Mouse (Mus musculus) telencephalon, adult 2 months (tissue): ENCODE results near the gene Gm9573.

Experiments used
- DNase-seq: peaks from one replicate; pipeline ENCODE4 v3.0.0-alpha.2; 2011; ENCODE audit warnings: low read depth, low spot score

Gm9573 gene

DNA sequence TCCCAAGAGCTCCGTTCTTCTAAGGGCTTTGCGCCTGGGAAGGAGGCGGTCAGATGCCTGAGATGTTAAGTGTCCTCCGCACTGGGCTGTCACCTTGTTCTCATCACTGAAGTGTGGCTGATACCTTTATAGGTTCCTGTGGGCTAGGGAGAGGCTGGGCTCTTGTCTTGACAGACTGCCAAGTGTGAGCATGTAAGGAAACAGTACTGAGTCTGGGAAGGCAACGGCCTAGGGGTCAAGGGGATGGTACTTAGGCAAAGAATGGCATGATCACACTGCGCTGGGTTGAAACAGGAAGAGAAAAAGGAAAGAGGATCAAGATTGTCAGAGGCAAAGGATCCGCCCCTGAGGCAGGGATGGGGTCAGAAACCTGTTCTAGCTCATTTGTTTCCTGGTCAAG lies at the start of gene Gm9573:
TSS of gene Gm9573 (minus strand) at position 101 of the 400 bp plus-strand sequence.
- no peak for DNase-seq

DNA sequence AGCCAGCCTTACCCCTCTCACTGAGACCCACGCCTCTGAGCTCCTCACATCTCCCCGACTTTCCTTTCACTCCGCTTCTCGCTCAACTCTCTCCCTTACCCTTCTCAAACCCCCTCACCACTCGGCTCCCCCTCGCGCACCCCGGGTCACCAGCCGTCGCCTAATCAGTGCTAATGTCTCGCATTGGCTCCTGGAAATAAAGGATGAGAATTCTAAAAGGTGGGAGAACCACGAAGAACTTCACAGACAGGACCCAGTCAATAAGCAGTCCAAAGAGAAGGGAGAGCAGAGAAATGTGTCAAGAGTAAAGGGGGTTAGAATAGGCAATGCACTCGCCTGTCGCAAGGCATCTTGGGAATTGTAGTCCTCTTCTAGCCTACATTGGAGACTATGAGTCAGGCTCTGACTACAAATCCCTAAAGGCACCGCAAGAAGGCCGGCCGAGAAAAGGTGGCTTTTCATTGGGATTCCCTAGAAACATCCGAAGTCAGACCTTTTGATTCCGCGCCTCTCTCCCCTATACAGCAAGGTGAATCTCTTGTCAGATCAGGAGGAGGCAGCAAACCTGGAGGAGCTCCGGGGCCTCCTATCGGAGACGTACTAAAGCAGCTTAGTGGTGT lies 47.1 kb upstream of the Gm9573 start, which contains the start of gene Gtf2h4:
TSS of gene Gtf2h4 (minus strand) at position 324 of the 620 bp plus-strand sequence.
- peak; percentile 98 for DNase-seq

DNA sequence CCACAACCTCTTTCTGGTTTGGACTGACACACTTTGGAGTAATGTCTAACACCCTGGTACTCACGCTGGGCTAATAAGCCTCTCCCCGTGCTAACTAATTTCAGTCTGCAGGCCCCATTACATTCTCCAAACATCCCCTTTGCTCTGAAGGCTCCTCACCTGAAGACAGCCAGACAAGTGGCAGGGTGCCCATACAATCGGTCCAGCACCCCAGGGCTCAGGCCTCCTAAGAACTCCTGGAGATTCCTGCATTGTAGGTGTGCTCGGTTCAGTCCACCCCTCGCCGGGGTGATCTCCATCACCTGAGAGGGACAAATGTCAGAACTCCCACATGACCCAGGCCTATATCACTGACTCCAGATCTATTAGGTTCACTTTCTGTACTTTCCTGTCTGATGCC lies 46.1 kb upstream of the Gm9573 start:
- DNase-seq, result no peak

DNA sequence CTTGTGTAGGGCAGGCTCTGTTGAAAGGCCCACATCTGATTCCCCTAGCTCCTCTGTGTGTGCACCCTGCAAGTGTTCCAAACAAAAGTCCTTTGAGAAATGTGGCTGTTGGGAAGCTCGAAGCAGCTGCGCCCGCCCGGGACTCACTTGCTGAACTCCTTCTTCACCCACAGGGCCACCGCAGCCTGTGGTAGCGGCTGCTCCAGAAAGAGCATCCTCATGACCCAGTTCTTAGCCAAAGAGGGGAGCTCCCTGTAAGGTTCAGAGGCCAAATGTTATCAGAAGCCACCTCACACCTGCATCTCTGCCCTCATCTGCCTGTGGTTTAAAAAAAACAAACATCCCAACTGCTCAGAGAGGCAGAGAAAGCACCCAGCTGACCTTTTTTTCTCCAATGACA lies 45.4 kb upstream of the Gm9573 start:
- DNase-seq, result no peak

DNA sequence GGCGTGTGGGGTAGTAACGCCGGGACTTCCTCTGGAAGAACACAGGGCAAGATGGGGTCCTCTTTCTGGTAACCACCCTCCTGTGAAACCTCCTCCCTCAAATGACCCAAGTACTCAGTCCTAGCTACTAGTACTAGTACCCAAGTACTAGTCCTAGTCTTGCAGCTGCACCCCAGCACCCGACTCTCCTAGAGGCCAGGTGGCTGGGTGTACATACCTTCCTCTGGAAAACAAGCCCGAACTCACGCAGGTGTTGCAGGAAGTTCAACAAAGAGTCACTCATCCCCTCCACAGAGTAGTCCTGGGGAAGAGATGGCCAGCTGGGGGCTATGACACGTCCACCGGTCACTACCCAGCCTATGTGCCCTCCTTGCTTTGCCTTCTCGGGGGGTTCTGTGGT lies 43.3 kb upstream of the Gm9573 start:
- DNase-seq, result no peak

DNA sequence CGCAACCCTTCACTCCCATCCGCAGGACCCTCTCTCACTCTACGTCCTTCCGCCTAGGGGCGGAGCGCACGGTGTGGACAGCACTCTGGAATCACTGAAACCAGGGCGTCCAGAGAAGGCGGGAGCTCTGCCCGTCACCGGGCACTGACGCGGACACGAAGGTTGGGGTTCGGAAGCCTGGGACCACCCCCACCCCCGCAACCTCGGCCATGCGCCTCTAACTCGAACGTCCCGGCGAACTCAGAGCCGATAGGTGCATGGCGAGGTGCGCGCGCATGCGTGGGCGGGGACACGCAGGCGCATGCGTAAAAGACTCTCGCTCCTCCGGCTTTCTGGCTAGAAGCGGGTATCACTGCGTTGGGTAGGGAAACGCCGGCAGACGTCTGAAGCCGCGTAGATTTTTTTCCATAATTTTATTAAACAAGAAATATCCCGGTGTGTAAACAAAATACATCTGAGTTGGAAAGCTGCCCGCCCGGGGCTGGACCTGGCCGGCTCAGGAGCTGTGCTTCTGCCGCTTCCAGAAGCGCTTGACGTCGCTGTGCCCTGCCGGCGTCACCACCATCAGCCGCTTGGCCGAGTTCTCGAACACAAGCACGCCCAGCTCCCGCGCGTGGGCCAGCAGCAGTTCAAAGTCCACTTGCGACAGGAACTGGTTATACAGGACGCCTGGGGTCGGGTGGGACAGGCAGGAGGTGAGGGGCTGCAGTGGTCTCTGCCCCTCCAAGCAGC lies 41.1 kb upstream of the Gm9573 start, which contains the start of gene Vars2:
TSS of gene Vars2 (minus strand) at position 259 of the 732 bp plus-strand sequence.
- peak; percentile 87 for DNase-seq

DNA sequence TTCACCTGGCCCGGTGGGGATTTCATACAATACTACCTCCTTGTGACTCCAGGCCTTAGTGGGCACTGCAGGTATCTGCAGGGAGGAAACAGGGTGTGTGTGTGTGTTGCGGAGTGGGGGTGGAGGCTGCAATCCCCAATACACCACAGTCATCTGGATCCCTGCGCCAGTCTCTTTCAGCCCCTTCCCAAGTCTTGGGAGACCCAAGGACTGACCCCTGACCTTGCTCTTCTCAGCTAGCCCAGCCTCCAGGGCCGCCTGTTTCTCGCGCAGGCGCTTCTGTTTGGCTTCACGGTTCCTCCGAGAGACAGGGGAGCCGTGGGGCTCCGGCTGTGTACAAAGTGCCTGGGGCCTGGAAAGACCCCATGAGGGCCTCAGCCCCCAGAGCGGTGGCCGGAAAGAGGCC lies 40.4 kb upstream of the Gm9573 start:
- DNase-seq, result no peak

DNA sequence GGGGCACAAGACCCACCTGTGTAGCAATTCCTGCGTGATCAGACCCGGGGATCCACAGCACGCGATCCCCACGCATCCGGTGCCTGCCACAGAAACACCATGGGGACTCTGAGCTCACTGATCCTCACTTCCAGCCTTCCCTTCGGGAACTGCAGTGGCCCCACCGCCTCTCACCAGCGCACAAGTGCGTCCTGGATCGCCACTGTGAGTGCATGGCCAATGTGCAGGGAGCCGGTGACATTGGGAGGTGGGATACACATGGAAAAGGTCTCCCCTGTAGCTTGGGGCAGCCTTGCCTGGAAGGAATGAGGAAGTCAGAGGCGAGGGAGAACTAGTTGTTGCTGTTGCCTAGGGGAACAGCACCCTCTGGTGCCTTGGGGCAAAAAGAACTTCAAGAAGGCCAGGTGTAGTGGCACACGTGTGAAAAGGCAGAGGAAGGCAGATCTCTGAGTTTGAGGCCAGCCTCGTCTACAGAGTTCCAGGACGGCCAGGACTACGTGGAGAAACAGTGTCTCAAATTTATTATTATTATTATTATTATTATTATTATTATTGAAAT lies 39.6 kb upstream of the Gm9573 start:
- DNase-seq, result peak; percentile 50

DNA sequence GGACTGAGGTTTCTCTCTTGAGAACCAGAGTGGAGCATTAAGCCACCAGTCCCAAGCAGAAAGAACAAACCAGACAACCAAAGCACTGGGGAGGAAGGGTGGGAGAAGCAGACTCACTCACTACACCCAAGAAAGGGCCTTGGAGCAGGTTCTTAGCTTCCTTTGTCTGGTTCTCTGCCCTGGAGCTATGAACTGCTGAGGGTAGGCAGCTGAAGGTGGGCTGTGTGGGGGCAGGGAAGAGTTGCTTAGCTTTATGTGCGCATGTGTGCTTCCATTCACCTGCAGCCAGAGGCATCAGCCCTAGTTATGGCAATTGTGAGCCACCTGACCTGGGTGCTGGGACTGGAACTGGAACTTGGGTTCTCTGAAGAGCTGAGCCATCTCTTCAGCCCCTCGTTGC lies 26.6 kb upstream of the Gm9573 start:
- DNase-seq, result no peak

DNA sequence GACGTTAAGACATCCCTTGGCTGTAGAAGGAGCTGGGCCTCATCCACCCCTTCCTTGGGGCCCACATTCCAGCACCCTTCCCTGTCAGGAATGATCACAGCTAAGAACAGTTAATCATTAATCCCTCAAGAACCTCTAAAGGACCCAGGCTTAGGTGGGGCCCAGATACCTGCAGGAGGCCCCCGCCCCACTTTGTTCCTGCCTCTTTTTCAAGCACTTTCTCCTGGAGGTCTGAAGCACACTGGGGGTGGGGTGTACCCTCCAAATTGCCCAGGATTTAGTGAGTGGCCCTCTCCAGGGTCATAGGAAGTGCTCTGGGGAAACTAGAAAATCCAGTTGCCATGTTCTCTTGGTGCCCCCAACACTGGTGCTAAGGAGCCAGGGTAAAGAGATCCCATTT lies 23.0 kb upstream of the Gm9573 start:
- DNase-seq, result no peak

DNA sequence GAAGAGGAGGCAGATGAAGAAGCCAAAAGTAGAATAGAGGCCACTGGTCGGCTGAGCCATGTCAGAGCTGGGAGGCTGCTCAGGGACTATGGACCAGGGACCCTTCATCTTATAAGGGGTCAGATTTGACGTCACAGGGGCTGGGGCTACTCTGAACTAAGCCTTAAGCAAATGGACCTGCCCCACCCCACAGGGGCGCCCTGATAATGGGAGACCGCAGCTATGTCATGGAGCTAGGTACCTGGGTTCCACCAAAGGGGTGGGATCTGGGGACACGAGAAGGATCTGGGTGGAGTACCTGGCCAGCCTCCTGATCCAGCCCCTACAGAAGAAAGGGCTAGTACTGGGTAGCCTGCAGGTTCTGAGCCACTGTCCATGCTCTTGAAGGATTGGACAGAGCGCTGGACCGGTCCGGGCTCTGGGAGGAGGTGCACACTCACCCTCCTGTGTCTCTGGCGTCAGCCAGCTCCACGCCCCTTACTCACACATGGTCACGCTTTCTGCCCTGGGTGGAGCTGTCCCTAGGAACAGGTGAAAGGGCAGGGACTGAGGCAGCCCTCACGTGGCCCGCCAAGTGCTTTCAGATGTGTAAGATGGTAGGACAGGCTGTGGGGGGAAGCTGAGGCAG lies 17.3 kb upstream of the Gm9573 start, which contains the start of gene Mucl3:
TSS of gene Mucl3 (minus strand) at position 87 of the 628 bp plus-strand sequence.
- DNase-seq, result no peak

DNA sequence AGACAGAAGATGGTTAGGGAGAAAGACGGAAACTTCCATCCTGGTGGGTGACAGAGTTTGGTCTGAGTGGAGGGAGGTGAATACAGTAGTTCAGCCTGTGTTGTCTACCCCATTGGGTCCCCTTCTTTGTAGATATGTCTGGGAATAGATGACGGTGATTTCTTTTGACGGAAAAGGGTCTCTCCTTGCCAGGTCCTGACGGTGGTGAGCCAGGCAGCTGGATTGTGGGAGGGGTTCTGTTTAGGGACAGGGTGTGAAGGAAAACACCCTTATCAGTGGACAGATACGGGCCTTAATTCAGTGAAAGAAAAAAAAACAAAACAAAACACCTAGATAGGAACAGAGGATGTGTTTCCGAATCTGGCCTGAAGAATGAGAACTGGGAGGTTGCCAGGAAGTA lies 12.9 kb upstream of the Gm9573 start:
- no peak for DNase-seq

DNA sequence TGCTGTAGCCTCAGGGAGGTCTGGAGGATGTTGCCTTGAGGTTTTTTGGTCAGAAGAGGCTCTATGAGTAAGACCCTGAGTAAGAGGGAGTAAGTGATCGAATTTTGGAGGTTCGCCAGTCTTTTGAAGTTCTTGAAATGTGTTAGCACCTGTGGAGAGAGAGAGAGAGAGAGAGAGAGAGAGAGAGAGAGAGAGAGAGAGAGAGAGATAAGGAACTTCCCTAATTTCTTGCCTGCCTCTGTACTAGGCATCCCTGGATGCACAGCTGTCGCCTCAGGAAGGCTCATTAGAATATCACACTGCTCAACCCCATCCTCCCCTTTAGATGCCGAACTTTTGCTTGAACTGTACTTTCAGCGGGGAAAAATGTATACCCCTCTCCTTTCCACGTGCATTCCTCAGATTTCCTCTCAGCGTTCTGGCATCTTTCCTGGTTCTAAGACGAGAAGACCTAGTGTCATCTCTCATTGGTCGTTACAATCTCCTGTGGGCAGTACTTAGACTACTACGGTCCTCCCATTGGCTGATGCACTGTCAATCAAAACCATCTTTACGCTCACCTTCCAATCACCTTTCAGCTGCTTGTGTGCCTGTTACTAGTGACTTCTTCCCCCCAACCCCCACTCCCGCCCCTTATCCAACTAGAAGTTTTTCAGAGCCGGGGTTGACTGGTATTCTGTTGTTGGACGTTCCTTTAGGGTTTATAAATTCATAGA lies 12.2 kb upstream of the Gm9573 start:
- peak; percentile 42 for DNase-seq

DNA sequence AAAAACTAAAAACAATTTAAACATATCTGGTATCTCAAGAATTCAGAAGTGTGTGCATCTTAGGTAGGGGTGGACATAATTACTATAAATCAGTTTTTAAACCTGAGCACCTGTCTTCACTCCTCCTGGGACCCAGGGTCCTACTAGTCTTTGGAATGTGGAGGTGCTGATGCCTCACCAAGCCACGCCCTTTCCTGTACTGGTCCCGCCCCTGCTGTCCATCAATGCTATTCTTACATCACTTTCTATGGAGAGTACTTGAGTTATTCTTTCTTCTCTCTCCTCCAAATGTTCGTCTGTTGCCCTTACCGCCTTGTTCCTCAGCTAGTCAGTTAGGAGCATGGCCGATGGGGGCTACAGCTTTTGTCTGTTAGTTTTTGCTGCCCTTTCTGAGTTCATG lies 9.9 kb upstream of the Gm9573 start:
- no peak for DNase-seq

DNA sequence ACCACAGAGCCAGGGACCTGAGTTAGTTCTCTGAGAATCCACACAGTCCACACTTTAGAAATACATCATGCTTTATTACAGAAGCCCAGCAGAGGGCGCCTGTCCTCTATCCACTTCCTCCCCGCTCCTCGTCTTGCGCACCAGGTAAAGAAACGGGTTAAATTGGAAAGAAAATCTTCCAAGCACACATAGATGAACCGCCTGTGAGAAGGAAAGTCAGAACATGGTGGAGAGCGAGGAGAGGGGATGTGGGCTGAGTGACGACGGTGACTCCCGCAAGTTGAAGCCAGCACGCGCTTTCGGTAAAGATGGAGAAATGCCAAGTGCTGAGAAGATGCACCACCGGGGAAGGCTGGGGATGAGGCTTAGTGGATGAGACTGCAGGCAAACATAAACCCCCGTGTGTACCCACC lies 9.3 kb upstream of the Gm9573 start:
- peak; percentile 78 for DNase-seq

DNA sequence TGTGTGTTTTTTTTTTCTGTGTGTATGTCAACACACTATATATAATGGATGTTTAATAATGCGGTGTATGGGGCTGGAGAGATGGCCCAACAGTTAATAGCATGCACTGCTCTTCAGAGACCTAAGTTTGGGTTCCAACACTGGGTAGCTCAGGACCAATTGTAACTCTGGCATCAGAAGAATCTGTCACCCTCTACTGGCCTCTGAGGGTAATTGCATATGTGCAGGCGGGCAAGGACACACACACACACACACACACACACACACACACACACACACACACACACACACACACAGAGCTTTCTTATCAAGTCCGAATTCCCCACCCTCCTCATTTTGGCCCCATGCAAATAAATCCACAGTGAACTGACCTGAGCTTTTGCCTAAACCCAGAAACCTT lies 8.8 kb upstream of the Gm9573 start:
- no peak for DNase-seq

DNA sequence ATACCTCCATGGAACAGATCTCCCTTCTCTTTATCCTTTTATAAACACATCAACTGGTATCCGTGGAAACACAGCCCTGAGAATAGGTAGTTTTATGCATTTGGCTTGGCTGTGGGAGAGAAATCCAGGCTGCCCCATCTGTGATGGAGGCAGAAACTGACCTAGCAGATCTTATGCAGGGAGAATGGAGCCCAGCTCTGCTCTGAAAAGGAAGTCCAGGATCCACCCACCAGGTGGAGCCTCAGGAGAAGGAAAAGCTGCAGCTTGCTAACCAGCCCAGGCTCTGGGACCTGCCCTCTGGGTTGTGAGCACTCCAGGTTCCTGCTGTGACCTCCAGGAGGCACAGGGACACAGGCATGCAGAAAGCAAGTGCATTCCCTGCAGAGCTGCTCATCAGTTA lies 7.6 kb upstream of the Gm9573 start:
- DNase-seq, result peak; percentile 85

DNA sequence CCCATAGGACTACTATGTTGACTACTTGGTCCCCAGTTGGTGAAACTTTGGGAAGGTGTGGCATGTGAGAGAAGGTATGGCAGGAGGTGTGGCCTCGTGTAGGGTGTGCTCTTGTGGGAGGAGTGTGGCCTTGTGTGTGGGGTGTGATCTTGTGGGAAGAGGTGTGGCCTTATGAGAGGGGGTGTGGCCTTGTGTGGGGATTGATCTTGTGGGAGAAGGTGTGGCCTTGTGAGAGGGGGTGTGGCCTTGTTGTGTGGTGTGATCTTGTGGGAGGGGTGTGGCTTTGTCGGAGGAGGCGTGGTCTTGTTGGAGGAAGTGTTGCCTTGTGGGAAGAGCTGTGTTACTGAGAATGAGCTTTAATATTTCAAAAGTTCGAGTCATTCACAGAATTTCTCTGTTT lies 9.3 kb downstream of the Gm9573 start:
- no peak for DNase-seq

DNA sequence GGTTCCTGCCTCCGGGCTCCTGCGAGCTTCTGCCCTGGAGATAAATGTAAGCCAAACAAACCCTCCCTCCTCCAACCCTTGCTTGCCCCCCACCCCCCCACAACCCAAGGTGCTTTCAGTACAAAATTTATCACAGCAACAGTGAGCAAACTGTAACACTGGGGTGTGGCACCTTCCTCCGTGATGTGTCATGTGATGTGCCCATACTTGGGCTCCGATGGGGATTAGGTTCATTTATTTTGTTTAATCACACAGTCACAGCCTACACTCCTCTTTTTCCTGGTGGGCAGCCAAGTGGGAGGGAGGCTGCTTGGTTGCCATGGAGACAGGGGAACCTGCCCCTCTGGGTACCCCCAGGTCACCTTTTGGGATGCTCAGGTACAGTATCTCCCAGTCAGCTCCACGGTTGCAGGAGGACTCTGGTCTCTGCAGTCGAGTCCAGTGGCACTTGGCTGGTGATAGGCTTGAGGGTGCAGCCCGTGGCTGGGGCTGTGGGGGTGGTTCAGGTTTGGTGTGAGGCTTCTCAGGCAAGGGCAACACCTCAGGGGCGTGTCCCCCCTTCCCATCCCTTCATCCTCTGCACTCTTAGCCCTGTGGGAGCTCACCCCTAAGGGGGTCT lies 24.6 kb downstream of the Gm9573 start:
- no peak for DNase-seq

DNA sequence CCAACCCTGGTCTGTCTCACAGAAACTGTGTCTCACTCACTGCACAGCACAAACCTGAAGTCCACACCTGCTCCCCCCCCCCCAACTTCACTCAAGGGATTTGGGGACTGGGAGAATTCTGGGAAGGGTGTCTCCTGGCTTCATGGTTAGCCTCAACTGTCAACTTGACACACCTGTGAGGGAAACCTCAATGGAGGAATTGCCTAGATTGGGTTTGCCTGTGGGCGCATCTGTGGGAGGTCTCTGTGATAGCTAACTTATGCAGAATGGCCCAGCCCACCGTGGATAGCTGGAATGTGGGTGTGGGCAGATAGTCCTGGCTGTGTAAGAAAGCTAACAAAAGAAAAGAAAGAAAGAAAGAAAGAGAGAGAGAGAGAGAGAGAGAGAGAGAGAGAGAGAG lies 25.2 kb downstream of the Gm9573 start, which contains the start of gene Sfta2:
TSS of gene Sfta2 (plus strand) at position 301 of the 400 bp plus-strand sequence.
- DNase-seq, result no peak

DNA sequence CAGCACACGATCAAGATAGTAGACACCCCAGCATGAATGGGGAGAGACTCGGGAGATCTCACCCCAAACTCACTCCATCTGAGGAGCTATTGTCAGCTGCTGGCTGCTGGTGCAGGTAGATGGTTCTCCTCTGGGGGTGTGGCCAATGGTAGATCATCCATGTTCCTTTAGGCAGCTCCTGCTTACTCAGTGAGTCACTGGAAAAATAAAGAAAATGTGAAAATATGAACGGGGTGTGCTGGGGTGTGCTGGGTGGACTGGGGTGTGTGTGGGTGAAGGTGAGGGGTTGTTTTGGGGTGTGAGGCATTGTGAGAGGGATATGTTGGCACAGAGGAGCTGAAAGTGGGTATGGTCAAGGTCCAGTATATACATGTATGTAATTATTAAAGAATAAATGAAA lies 29.0 kb downstream of the Gm9573 start:
- DNase-seq, result no peak
